Mouse (Mus musculus) lung, embryonic 16.5 days (tissue): ENCODE measurements around the gene Ubtd2. TPM values are rescaled to one million over a fixed set of nuclear protein-coding genes. Genes with fewer than 3 reads are reported as not detected.

ENCODE experiments used
- ATAC-seq: fragments of 200-750 bp; cut with Nextera tagmentation; 2 replicates; pipeline ENCODE4 v1.8.0; 2017; ENCODE audit warnings: low read depth, mild to moderate bottlenecking, moderate library complexity
- H3K27ac ChIP-seq: fragments of 300-500 bp; sonication (generic); 2 replicates; pipeline ENCODE4 v1.5.1; 2014; ENCODE audit warnings: mild to moderate bottlenecking, control low read depth, low read length
- H3K27me3 ChIP-seq: fragments of 300-500 bp; sonication (generic); 2 replicates; pipeline ENCODE4 v1.6.1; 2014; ENCODE audit warnings: low read depth, low read length, mixed read lengths; ENCODE audit not compliant: control insufficient read depth, insufficient read depth
- H3K36me3 ChIP-seq: fragments of 300-500 bp; sonication (generic); 2 replicates; pipeline ENCODE4 v1.6.1; 2014; ENCODE audit warnings: low read length; ENCODE audit not compliant: control insufficient read depth, insufficient read depth
- H3K4me1 ChIP-seq: fragments of 300-500 bp; sonication (generic); replicated peaks from 2 replicates; pipeline ENCODE4 v1.6.1; 2014; ENCODE audit warnings: low read length, mixed read lengths; ENCODE audit not compliant: control insufficient read depth, insufficient read depth
- H3K4me2 ChIP-seq: fragments of 300-500 bp; sonication (generic); 2 replicates; pipeline ENCODE4 v1.6.1; 2014; ENCODE audit warnings: low read depth, low read length, control low read depth
- H3K4me3 ChIP-seq: fragments of 300-500 bp; sonication (generic); 2 replicates; pipeline ENCODE4 v1.5.1; 2014; ENCODE audit warnings: mild to moderate bottlenecking, low read length, control low read depth
- H3K9ac ChIP-seq: fragments of 300-500 bp; sonication (generic); 2 replicates; pipeline ENCODE4 v1.6.1; 2014; ENCODE audit warnings: low read length, control low read depth
- H3K9me3 ChIP-seq: fragments of 300-500 bp; sonication (generic); 2 replicates; pipeline ENCODE4 v1.6.1; 2016; ENCODE audit warnings: low read length; ENCODE audit not compliant: control insufficient read depth
- WGBS: fragments of 180-500 bp; shearing (Covaris S2); extraction: QIAGEN DNeasy Blood & Tissue Kit; methylation state at CpG from one replicate; pipeline ENCODE4 v1.1.7; 2014; 5-methylcytosine and 5-hydroxymethylcytosine counted together
- polyA plus RNA-seq: library from polyadenylated mRNA; unstranded; fragments of >200 nt; fragmentation: Nextera tagmentation; extraction: Ambion mirVana; gene quantifications from 2 replicates; pipeline ENCODE4 v1.2.1, GENCODE M21; 2015

Ubtd2 gene
- polyA plus RNA-seq, 1 experiment from 2014 or later, result 42.0 TPM

- H3K27ac ChIP-seq, result peak overlapping the region; percentile 87
- no peaks in the 10 kb centered on the region for H3K27me3 ChIP-seq
- WGBS, result 41% methylated on average over 6 of the region's 6 CpGs
- peak; percentile 98 for ATAC-seq
- H3K36me3 ChIP-seq, result no peaks in the 10 kb centered on the region
- H3K4me2 ChIP-seq, result 0 out of 2 replicates have a peak overlapping the region, but pooled peaks have one; percentile 13
- no peaks in the 10 kb centered on the region for H3K9me3 ChIP-seq
- no peak overlapping the region for H3K4me3 ChIP-seq
- peaks cover 17% of the 10 kb centered on the region for H3K4me1 ChIP-seq
- H3K9ac ChIP-seq, result peak overlapping the region; percentile 39
These were observed 19.6 kb upstream of the Ubtd2 start for GRCm38 (mm10) chr11:32435410-32436060.

- Histone ChIP-seq H3K9me3 (no peaks in the 10 kb centered on the region), H3K27me3 (no peaks in the 10 kb centered on the region), H3K4me1 (no peaks in the 10 kb centered on the region), H3K36me3 (no peaks in the 10 kb centered on the region), H3K4me2 (no peak overlapping the region), H3K4me3 (no peak overlapping the region), H3K9ac (no peak overlapping the region), H3K27ac (no peak overlapping the region)
- WGBS, result 76% methylated on average over 3 of the region's 3 CpGs
- ATAC-seq, result no peak
These were observed 12.6 kb upstream of the Ubtd2 start for GRCm38 (mm10) chr11:32442576-32442975.

GRCm38 (mm10) chr11:32444266-32444665 lies 10.9 kb upstream of the Ubtd2 start:
- no peak for ATAC-seq
- H3K27me3 ChIP-seq, result no peaks in the 10 kb centered on the region
- H3K4me2 ChIP-seq, result no peak overlapping the region
- H3K4me1 ChIP-seq, result no peaks in the 10 kb centered on the region
- H3K9ac ChIP-seq, result no peak overlapping the region
- H3K4me3 ChIP-seq, result no peak overlapping the region
- H3K9me3 ChIP-seq, result no peaks in the 10 kb centered on the region
- 64% methylated on average over 1 of the region's 1 CpGs for WGBS
- H3K36me3 ChIP-seq, result no peaks in the 10 kb centered on the region
- H3K27ac ChIP-seq, result no peak overlapping the region

- Histone ChIP-seq H3K4me2 (no peak overlapping the region), H3K36me3 (no peaks in the 10 kb centered on the region), H3K27ac (no peak overlapping the region), H3K27me3 (no peaks in the 10 kb centered on the region), H3K4me1 (no peaks in the 10 kb centered on the region), H3K9ac (no peak overlapping the region), H3K4me3 (no peak overlapping the region), H3K9me3 (no peaks in the 10 kb centered on the region)
- ATAC-seq, result no peak
- 86% methylated on average over 1 of the region's 1 CpGs for WGBS
These were observed 10.0 kb upstream of the Ubtd2 start for GRCm38 (mm10) chr11:32445135-32445534.

- Histone ChIP-seq H3K27me3 (no peaks in the 10 kb centered on the region), H3K9me3 (no peaks in the 10 kb centered on the region), H3K4me1 (no peaks in the 10 kb centered on the region), H3K9ac (no peak overlapping the region), H3K36me3 (no peaks in the 10 kb centered on the region), H3K27ac (no peak overlapping the region), H3K4me2 (no peak overlapping the region), H3K4me3 (no peak overlapping the region)
- WGBS, result 63% methylated on average over 6 of the region's 6 CpGs
- peak; percentile 36; the same call in 1 of the 2 replicates for ATAC-seq
These were observed 9.4 kb upstream of the Ubtd2 start for GRCm38 (mm10) chr11:32445637-32446226.

- no peaks in the 10 kb centered on the region for H3K4me1 ChIP-seq
- H3K9me3 ChIP-seq, result no peaks in the 10 kb centered on the region
- no peak for ATAC-seq
- H3K27me3 ChIP-seq, result no peaks in the 10 kb centered on the region
- 0% methylated on average over 1 of the region's 1 CpGs for WGBS
- no peak overlapping the region for H3K4me3 ChIP-seq
- no peak overlapping the region for H3K27ac ChIP-seq
- H3K4me2 ChIP-seq, result no peak overlapping the region
- no peaks in the 10 kb centered on the region for H3K36me3 ChIP-seq
- no peak overlapping the region for H3K9ac ChIP-seq
These were observed 5.0 kb upstream of the Ubtd2 start for GRCm38 (mm10) chr11:32450216-32450615.

- Histone ChIP-seq H3K4me3 (no peak overlapping the region), H3K9me3 (no peaks in the 10 kb centered on the region), H3K4me2 (no peak overlapping the region), H3K4me1 (no peaks in the 10 kb centered on the region), H3K9ac (no peak overlapping the region), H3K27me3 (no peaks in the 10 kb centered on the region), H3K27ac (no peak overlapping the region), H3K36me3 (no peaks in the 10 kb centered on the region)
- no peak for ATAC-seq
- WGBS, result 92% methylated on average over 6 of the region's 6 CpGs
These were observed 3.9 kb upstream of the Ubtd2 start for GRCm38 (mm10) chr11:32451306-32451705.

- no peak for ATAC-seq
- Histone ChIP-seq H3K27me3 (no peaks in the 10 kb centered on the region), H3K4me2 (no peak overlapping the region), H3K9ac (no peak overlapping the region), H3K9me3 (no peaks in the 10 kb centered on the region), H3K27ac (no peak overlapping the region), H3K4me3 (no peak overlapping the region), H3K36me3 (no peaks in the 10 kb centered on the region), H3K4me1 (0 out of 2 replicates have a peak, but pooled peaks cover 3% of the 10 kb centered on the region)
- WGBS, result 89% methylated on average over 4 of the region's 4 CpGs
These were observed 2.4 kb upstream of the Ubtd2 start for GRCm38 (mm10) chr11:32452745-32453144.

- H3K36me3 ChIP-seq, result no peaks in the 10 kb centered on the region
- no peak for ATAC-seq
- WGBS, result 62% methylated on average over 8 of the region's 8 CpGs
- 0 out of 2 replicates have a peak, but pooled peaks cover 3% of the 10 kb centered on the region for H3K4me1 ChIP-seq
- peak overlapping the region; percentile 10; the same call in 1 of the 2 replicates for H3K9ac ChIP-seq
- H3K4me3 ChIP-seq, result no peak overlapping the region
- H3K4me2 ChIP-seq, result no peak overlapping the region
- no peaks in the 10 kb centered on the region for H3K27me3 ChIP-seq
- peak overlapping the region; percentile 12; the same call in 1 of the 2 replicates for H3K27ac ChIP-seq
- H3K9me3 ChIP-seq, result no peaks in the 10 kb centered on the region
These were observed 1.7 kb upstream of the Ubtd2 start for GRCm38 (mm10) chr11:32453353-32453915.
